Mouse (Mus musculus) small intestine, adult 2 months (tissue): ENCODE results near the gene Rnf5. TPM values are rescaled to one million over a fixed set of nuclear protein-coding genes. Genes with fewer than 3 reads are reported as not detected.

Source experiments
- H3K27ac ChIP-seq: fragments of 200-500 bp; 2 replicates; pipeline ENCODE4 v1.5.1; 2012; ENCODE audit warnings: low read depth, low read length, control low read depth, inconsistent platforms; ENCODE audit not compliant: insufficient read depth
- H3K27me3 ChIP-seq: fragments of 200-500 bp; 2 replicates; pipeline ENCODE4 v1.6.1; 2012; ENCODE audit warnings: mild to moderate bottlenecking, moderate library complexity, low read length, inconsistent platforms; ENCODE audit not compliant: control insufficient read depth, insufficient read depth
- H3K36me3 ChIP-seq: fragments of 200-500 bp; 2 replicates; pipeline ENCODE4 v1.6.1; 2012; ENCODE audit warnings: mild to moderate bottlenecking, low read length, control low read depth, inconsistent platforms; ENCODE audit not compliant: control insufficient read depth, insufficient read depth
- H3K4me1 ChIP-seq: fragments of 200-500 bp; 2 replicates; pipeline ENCODE4 v1.6.1; 2012; ENCODE audit warnings: low read length, inconsistent platforms, mixed read lengths; ENCODE audit not compliant: control insufficient read depth, insufficient read depth, insufficient read length
- H3K4me3 ChIP-seq: fragments of 200-500 bp; 2 replicates; pipeline ENCODE4 v1.5.1; 2012; ENCODE audit warnings: low read depth, mild to moderate bottlenecking, control low read depth, inconsistent platforms, low read length, moderate library complexity
- CTCF ChIP-seq: fragments of 200-500 bp; IDR thresholded peaks from 2 replicates; pipeline ENCODE4 v1.5.1; 2012; ENCODE audit warnings: low read depth, mild to moderate bottlenecking, control low read depth, inconsistent platforms, low read length, moderate library complexity, mixed read lengths; ENCODE audit not compliant: insufficient replicate concordance, insufficient read length; ENCODE audit errors: extremely low read depth
- POLR2A ChIP-seq: fragments of 200-500 bp; IDR thresholded peaks from 2 replicates; pipeline ENCODE4 v1.6.1; 2012; ENCODE audit warnings: low read depth, mild to moderate bottlenecking, control low read depth, inconsistent platforms, low read length, moderate library complexity
- WGBS: fragments of 180-500 bp; shearing (Covaris S2); methylation state at CpG from one replicate; pipeline ENCODE4 v1.1.7; 2018; 5-methylcytosine and 5-hydroxymethylcytosine counted together
- polyA plus RNA-seq: library from polyadenylated mRNA; depleted of rRNA; stranded (reverse); fragments of >200 nt; gene quantifications from 2 replicates; pipeline ENCODE4 v1.2.3, GENCODE M21; 2012; rRNA removed

Gene Rnf5
- 66.7 and 147 TPM in 2 replicates for polyA plus RNA-seq

GRCm38 (mm10) chr17:34603375-34604060 lies at the start of gene Rnf5:
Gene Rnf5, minus strand, starts transcription at chr17:34603690.
- peak within 1 kb of the TSS; percentile 97 for H3K4me3 ChIP-seq
- peaks cover 30% of the 10 kb centered on the region for H3K4me1 ChIP-seq
- H3K27ac ChIP-seq = peak within 1 kb of the TSS; percentile 100
- H3K36me3 ChIP-seq = peaks cover 11% of the 10 kb centered on the region
- 1% methylated on average over 30 of the region's 30 CpGs for WGBS
- H3K27me3 ChIP-seq = no peaks in the 10 kb centered on the region
- TF ChIP-seq POLR2A = peak; percentile 49; the same call in 1 of the 2 replicates
- TF ChIP-seq CTCF = no peak

GRCm38 (mm10) chr17:34652985-34653384 lies 49.5 kb upstream of the Rnf5 start:
- Histone ChIP-seq H3K27ac (no peak overlapping the region), H3K27me3 (no peaks in the 10 kb centered on the region), H3K4me3 (no peak overlapping the region), H3K36me3 (peaks cover 32% of the 10 kb centered on the region), H3K4me1 (peaks cover 9% of the 10 kb centered on the region)
- WGBS = 95% methylated on average over 8 of the region's 8 CpGs
- no peak for TF ChIP-seq CTCF

GRCm38 (mm10) chr17:34652546-34652945 lies 49.1 kb upstream of the Rnf5 start:
- 88% methylated on average over 10 of the region's 10 CpGs for WGBS
- Histone ChIP-seq H3K27me3 (no peaks in the 10 kb centered on the region), H3K4me3 (no peak overlapping the region), H3K36me3 (peaks cover 32% of the 10 kb centered on the region), H3K27ac (no peak overlapping the region), H3K4me1 (peaks cover 11% of the 10 kb centered on the region)
- TF ChIP-seq POLR2A = no peak
- no peak for TF ChIP-seq CTCF

GRCm38 (mm10) chr17:34651507-34652221 lies 48.2 kb upstream of the Rnf5 start:
- peaks cover 12% of the 10 kb centered on the region for H3K4me1 ChIP-seq

GRCm38 (mm10) chr17:34650781-34651180 lies 47.3 kb upstream of the Rnf5 start:
- peaks cover 32% of the 10 kb centered on the region for H3K36me3 ChIP-seq
- no peak overlapping the region for H3K27ac ChIP-seq
- 92% methylated on average over 14 of the region's 14 CpGs for WGBS
- H3K4me3 ChIP-seq = no peak overlapping the region
- H3K4me1 ChIP-seq = peaks cover 11% of the 10 kb centered on the region
- no peaks in the 10 kb centered on the region for H3K27me3 ChIP-seq
- TF ChIP-seq CTCF (no peak), POLR2A (no peak)

More at GRCm38 (mm10) chr17:34651507-34652221, 48.2 kb upstream of the Rnf5 start:
- H3K27ac ChIP-seq = no peak overlapping the region
- no peak overlapping the region for H3K4me3 ChIP-seq
- H3K27me3 ChIP-seq = no peaks in the 10 kb centered on the region
- peaks cover 32% of the 10 kb centered on the region for H3K36me3 ChIP-seq
- peak; percentile 35; the same call in 1 of the 2 replicates for TF ChIP-seq CTCF
- no peak for TF ChIP-seq POLR2A
- WGBS = 56% methylated on average over 19 of the region's 19 CpGs

GRCm38 (mm10) chr17:34649106-34649864 lies 45.8 kb upstream of the Rnf5 start:
- Histone ChIP-seq H3K4me1 (peaks cover 8% of the 10 kb centered on the region), H3K27ac (no peak overlapping the region), H3K36me3 (peaks cover 30% of the 10 kb centered on the region), H3K4me3 (no peak overlapping the region), H3K27me3 (no peaks in the 10 kb centered on the region)
- 84% methylated on average over 18 of the region's 18 CpGs for WGBS
- no peak for TF ChIP-seq CTCF
- no peak for TF ChIP-seq POLR2A
